Mouse (Mus musculus): ENCODE data around the gene Cant1.
"Not testable (repeated sequence)": the region's sequence is repeated elsewhere in the genome, so short reads cannot be mapped to it uniquely, and the experiment has no call there.

Cant1 gene

GRCm38 (mm10) chr11:118407318-118407910 lies 11.5 kb downstream of the Cant1 start:
- no peak for DNase-seq (ENCODE audit: low spot score)

DNA sequence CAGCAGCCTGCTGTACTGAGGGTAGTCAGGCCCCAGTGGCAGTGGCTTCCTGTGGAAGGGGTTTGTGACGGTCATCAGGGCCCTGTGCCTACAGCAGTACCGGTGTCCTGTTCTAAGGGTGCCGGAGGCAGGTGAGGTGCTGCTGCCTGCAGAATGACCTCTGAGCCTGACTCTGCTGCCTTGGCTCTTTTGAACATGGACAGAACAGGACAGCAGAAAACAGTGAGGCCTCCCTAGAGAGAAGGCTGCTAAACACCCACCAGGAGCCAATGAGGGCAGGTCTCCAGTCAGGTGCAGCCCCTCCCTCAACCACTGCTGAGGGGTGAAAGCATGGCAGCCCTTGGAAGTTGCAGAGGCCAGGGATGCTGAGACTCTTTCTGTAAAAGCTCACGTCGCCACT lies 12.4 kb downstream of the Cant1 start:
- DNase-seq (ENCODE audit: low spot score) = no peak

GRCm38 (mm10) chr11:118405311-118405710 lies 13.6 kb downstream of the Cant1 start:
- DNase-seq (ENCODE audit: low spot score) = no peak

- DNase-seq (ENCODE audit: low spot score) = no peak
These were observed 14.7 kb downstream of the Cant1 start for GRCm38 (mm10) chr11:118403951-118404899.

GRCm38 (mm10) chr11:118403183-118403582 lies 15.7 kb downstream of the Cant1 start:
- DNase-seq (ENCODE audit: low spot score) = no peak

- DNase-seq (ENCODE audit: low spot score) = peak; percentile 93
These were observed 17.1 kb downstream of the Cant1 start, which contains the start of gene Lgals3bp for GRCm38 (mm10) chr11:118401760-118402280. Lgals3bp (minus strand) TSS chr11:118402092.

GRCm38 (mm10) chr11:118401195-118401594 lies 17.7 kb downstream of the Cant1 start:
- no peak for DNase-seq (ENCODE audit: low spot score)

DNA sequence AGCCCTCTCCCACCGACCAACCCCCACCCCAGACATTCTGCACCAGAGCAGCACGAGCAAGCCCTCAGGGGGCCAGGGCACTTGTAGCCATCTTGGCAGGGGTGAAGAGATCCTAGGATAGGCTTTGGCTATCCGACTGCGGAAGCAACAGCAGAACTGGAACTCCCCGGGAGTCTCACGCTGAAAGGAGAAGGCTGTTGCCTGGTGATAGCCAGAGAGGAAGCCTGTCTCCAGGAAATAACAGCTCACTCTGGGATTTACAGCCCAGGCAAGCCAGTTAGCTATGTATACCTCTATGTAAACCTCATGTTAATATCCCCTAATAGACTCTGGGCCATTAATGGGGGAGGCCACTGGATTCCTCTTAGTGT lies 18.3 kb downstream of the Cant1 start:
- no peak for DNase-seq (ENCODE audit: low spot score)

- no peak for DNase-seq (ENCODE audit: low spot score)
These were observed 18.9 kb downstream of the Cant1 start for GRCm38 (mm10) chr11:118399891-118400565.

DNA sequence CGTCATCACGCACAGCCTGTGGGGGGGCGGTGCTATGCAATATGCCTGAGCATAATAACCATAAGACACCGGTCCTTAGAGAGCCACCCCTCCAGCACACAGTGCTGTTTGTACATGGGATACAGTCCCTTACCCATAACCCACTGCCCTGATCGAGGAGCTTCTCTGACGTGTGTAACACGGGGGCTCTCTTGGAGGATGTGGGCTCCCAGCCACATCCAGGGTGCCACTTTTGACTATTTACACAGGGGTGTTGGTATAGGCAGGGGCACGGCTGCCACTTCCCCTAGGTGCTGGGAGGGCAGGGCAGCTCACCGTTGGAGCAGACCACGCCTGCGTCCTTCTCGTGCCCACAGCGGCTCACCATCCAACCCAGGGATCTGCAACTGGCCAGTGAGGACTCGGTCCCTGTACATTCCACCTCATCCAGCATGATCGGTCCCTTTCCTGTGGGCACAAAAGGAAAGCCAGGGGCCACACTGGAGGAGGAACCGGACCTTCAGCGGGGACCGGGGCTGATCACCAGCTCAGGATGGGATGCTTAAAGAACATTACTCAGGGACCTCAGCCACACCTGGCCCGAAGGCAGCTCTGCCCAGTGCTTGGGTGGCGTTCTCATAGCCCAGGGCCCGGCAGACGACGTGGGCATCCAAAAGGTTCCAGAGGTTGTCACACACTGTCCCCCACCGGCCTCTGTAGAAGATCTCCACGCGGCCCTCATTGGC lies 20.9 kb downstream of the Cant1 start:
- DNase-seq (ENCODE audit: low spot score) = no peak

DNA sequence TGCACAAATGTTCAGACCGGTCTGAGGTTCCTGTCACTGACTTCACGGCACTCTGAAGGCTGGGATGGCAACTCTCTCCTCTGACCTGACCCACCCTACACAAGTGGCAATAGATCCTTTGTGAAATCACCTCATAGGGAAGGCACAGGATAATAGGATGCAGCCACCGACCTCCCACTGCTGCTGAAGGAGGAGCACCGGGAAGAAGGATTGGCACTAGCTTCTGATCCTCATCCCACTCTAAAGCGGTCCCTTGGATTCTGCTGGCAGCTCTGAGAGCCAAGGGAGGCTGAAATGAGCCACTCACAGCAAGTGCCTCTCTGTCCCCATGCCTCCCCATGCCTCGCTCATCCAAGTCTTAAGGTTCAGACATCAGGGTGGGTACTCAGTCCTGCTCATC lies 24.3 kb downstream of the Cant1 start:
- no peak for DNase-seq (ENCODE audit: low spot score)

GRCm38 (mm10) chr11:118393991-118394390 lies 24.9 kb downstream of the Cant1 start:
- DNase-seq (ENCODE audit: low spot score) = no peak

GRCm38 (mm10) chr11:118387816-118388215 lies 31.1 kb downstream of the Cant1 start:
- not testable (repeated sequence) for DNase-seq (ENCODE audit: low spot score)

DNA sequence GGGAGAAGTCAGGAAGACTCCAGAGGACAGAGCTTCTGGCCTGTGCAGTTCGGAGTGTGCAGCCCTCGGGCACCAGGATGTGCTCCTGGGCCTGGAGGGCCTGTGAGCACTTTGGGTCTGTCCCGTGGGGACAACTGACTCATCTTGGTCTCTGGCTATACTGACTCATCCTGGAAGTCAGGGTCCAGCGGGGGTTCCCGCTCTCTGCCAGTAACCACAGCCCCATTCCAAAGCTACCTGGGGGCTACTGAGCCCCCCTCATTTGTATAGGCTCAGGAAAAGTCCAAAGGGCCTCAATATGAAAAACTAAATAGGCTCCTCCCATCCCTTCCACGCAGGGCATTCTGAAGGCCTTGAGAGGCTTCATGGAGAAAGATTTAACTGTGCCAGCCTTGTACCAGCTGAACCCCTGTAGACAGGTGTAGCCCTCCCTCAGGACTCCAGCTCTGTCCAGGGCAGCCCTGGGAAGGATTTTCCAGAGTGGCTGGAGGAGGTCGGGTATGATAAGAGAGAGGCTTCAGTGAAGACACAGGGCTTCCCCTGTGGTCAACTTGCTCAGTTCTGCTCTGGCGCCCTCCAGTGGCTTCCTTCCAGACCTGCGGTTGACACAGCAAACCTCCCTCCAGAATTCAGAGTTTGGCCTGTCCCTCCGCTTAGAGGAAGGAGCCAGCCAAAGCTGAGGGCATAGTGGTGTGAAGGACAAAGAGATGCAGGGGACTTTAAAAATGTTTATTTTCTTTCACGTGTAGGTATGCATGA lies 39.5 kb downstream of the Cant1 start:
- DNase-seq (ENCODE audit: low spot score) = peak; percentile 93

GRCm38 (mm10) chr11:118378656-118379055 lies 40.2 kb downstream of the Cant1 start:
- no peak for DNase-seq (ENCODE audit: low spot score)

GRCm38 (mm10) chr11:118376323-118376722 lies 42.6 kb downstream of the Cant1 start:
- not testable (repeated sequence) for DNase-seq (ENCODE audit: low spot score)

GRCm38 (mm10) chr11:118375881-118376280 lies 43.0 kb downstream of the Cant1 start:
- no peak for DNase-seq (ENCODE audit: low spot score)

DNA sequence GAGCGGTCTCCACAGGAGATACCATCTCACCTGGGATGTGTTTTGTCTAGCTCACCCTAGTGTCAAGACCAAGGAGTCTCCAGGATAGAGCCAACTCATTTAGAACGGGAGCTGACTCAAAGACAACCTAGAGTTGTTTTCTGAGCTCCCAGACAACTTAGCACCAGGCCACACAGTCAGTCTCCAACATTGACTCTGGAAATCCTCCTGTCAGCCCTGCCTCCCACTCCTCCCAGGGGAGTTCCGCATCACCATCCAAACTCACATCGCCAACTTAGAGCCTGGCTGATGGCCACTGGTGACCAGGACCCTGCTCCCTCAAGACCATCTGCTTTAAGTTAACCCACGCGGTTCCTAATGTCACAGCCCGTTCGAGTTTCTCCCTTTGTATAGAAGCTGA lies 43.4 kb downstream of the Cant1 start:
- no peak for DNase-seq (ENCODE audit: low spot score)

GRCm38 (mm10) chr11:118375006-118375405 lies 43.9 kb downstream of the Cant1 start:
- no peak for DNase-seq (ENCODE audit: low spot score)

DNA sequence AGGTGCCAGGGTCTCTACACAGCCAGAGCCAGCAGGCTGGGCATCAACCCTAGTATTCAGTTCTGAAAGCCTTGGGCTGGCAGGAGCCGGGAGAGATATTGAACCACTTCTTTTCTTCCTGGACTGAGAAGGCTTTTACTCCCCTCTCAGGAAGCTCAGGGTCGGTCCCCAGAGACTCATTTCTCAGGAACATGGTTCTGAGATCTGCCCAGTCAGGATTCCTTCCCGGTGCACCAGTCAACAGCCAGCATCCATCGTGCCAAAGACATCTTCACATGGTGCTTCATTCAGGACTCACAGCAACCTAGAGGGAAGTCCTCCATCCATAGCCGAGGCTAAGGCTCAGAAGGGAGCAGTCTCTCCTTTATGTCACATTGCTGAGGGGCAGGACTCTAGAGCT lies 44.4 kb downstream of the Cant1 start:
- DNase-seq (ENCODE audit: low spot score) = no peak

GRCm38 (mm10) chr11:118372641-118373040 lies 46.2 kb downstream of the Cant1 start:
- peak; percentile 29 for DNase-seq (ENCODE audit: low spot score)
